Mouse (Mus musculus) kidney, postnatal 4 days (tissue): ENCODE data around the gene Trim9.

Source experiments
- DNase-seq, 2 experiments: peaks; one replicate each; pipeline ENCODE4 v3.0.0; 2021; ENCODE audit warnings: mixed read lengths in 2 of 2

The Trim9 gene

DNA sequence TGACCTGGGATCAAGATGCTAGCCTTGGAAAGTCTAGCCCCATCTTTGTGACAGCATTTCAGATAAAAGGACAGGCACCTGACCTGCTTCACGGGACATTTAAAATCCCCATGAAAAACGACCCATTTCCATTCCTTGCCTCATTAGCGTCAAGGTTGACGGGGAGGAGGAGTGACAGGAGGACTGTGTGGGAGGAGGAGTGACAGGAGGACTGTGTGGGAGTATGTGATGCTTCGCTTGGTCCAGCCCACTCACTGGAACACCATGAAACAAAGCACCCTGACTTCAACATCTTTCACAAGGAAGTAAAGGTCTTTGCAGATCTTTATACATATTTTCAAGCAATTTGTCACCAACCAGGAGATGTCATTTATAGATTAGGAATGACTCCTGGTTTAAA lies 139.2 kb downstream of the Trim9 start:
- DNase-seq, result no peak

DNA sequence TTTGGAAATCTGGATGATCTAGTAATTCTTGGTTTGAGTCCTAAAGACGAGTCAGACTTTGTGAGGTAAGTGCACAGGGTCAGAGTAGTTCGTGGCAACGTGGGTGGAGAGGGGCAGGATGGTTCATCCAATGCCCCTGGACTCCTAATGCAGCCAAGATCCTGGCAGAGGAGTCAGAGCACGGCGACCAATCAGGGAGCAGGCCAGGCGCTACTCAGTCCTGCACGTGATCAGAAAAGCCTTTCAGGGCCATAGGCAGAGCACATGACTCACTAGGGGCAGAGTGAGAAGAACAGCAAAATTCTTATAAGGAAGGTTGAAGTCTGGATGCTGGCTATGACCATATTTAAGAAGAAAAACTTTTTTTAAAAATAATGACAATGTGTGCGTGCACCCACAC lies 143.0 kb downstream of the Trim9 start:
- no peak for DNase-seq

DNA sequence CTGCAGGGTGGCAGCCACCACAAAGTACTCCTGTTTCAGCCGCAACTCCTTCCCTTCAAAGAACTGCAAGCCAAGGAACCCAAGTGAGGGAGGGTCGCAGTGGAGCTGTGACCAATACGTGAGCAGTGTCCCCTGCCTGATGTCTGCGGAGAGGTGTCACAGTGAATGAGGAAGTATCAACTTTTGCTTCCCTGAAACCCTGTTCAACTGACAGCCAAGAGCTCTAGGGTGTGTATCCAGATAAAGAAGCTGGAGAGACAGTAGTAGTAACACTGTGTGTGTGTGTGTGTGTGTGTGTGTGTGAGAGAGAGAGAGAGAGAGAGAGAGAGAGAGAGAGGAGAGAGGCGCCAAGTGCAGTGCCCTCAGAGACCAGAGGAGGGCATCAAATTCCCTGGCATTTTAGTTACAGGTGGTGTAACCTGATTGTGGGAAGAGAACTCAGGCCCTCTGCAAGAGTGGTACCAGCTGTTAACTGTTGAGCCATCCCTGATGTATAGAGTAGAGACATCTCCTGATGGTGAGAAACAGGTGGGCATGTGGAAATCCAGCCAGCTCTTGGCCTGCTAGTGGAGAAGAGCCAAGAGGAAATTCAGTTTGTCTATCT lies 145.4 kb downstream of the Trim9 start:
- DNase-seq, result no peak

DNA sequence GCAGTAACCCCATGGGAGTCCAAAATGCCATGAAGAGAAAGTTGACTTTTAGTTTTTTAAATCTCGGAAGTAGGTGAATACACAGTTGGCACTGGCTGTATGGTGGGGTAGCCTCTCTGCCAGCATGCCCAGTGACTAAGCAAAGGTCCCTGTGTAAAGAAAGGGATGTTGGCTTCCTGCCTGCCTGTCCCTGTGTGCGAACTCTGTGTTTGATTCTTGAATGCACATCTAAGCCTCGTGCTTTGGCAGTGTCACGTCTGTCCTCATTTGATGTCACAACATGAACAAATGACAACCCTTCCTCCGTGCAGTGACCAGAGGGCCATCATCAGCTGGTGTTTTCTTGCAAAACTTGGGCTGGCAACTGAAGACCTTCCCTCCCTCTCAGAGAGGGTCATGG lies 151.1 kb downstream of the Trim9 start:
- DNase-seq, result no peak

- DNase-seq, result no peak
These were observed 152.0 kb downstream of the Trim9 start for GRCm38 (mm10) chr12:70195426-70195825.
